Mouse (Mus musculus) CD4-positive, CD25-positive, alpha-beta regulatory T cell, adult 2 months (primary cell): ENCODE data around the gene Tnfrsf1a.

Source experiments
- DNase-seq: peaks from one replicate; pipeline ENCODE4 v3.0.0-alpha.2; 2012; ENCODE audit warnings: low read depth, low spot score

Tnfrsf1a gene

DNA sequence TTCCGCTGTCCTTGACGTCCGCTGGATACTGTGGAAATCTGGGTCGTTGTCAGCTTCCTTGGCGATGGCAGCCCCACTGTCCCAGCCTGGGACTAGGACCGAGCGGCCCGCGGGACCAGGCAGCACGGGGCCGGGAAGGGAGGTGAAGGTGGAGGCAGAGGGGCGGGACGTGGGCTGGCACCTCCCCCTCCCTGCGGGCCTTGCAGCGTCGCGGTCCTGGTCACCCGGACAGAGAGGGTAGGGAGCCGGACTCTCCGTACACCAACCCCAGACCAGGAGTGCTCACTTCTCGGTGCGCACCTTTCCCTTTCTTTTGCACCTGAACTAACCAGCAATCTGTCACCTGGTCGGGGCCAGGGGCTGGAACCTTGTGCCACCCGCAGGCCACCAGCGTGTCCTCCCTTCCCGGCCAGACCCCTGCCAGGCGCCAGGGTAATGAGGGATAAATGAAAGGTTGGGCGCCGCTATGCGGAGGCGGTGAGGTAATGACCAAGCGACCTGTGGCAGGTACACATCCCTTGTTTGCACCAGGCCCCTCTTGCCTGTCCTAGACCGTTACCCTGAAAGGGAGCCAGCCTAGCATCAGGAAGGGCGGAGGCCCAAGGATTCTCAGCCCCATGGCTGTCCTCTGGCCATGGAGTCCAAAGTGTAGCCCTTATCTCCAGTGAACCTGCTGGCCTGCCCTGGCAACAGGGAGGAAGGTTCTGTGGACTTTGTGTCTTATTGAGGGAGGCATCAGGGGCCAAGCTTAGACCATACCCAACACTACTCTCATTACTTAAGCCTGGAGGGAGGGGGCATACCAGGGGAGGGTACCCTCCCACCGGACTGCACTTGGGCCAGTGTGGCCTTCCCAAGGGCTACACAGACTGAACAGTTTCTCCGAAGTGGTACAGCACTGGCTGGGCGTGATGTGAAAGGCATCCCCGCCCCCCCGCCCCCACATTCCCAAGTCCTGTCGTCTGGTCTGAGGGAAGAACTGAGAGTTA is 31.5 kb downstream of the Tnfrsf1a start, which contains the start of gene Plekhg6:
Plekhg6 (minus strand) TSS at position 422 of the 989 bp plus-strand sequence.
- DNase-seq, result no peak

DNA sequence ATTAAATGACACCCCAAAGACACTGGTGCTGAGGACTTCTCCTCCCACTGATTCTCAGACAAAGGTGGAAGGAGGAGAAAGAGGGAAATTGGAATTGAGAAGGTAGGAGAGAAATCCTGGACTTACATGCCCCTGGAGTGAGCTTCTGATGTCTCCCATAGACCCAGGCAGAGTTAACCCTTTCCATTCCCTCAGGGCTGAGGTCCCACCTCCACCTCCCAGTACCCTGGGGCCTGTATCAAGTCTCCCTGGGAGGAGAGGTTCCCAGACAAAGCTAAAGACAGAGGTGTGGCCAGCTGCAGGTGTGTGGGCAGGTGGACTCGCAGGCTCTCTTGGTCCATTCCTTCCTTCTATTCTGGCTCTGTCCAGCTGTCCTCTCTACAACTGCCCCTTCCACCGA is 32.9 kb downstream of the Tnfrsf1a start:
- DNase-seq, result no peak

DNA sequence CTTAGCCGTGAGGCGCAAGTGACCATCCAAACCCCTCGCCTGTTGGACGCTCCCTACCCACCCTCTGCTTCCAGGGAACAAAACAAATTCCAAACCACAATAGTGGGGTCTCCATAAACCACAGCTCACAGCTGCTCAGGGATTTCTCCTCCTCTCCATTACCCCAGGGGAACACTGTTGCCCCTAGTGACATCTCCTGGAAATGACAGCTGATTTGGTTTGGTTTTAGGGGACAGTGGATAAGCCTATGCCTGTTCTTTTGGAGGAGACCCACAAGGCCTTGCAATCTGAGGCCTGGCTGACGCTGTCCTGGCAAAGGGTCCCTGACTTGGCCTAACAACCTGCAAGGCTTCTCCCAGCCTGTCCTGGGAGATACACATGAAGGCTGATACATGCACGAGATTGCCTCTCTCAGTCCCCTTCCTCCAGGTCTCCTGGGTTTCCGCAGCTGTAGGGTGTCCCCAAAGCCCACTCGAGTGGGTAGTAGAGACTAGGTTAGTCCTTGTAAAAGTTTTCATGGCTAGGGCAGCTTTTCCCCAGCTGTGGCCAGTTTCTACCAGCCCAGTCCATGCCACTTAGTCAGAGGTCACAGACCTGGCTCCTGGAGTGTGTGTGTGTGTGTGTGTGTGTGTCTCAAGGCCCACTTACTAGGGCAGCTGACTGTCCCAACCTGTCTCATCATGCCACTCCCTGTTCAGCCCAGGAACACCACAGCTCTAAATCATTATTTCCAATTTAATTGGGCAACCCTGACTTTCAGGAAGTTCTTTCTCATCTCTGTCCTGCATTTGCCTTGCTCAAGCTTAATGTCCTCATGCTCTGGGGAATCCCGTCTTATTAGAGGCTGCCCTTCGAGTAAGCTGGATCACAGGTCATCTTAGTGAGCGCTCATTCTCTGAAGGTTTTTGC is 36.2 kb downstream of the Tnfrsf1a start:
- DNase-seq, result peak; percentile 55

DNA sequence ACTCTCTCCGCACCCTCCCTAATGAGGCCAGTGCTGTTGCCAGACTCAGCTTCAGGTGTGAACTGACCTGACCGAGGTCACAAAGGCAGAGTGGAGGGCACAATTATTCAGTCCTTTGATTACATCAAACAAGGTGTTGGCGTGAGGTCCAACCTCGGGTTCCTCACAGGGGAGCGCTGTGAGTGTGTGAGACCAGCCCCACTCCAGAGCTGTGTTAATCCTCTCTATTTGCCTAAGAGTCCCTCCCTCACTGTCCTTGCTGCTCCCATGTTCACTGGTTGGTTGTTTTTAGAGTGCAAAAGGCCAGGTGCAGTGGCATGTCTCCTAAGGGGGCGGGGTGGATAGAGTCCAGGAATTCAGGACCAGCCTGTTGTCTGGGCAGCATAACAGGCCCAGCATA is 36.9 kb downstream of the Tnfrsf1a start:
- no peak for DNase-seq

DNA sequence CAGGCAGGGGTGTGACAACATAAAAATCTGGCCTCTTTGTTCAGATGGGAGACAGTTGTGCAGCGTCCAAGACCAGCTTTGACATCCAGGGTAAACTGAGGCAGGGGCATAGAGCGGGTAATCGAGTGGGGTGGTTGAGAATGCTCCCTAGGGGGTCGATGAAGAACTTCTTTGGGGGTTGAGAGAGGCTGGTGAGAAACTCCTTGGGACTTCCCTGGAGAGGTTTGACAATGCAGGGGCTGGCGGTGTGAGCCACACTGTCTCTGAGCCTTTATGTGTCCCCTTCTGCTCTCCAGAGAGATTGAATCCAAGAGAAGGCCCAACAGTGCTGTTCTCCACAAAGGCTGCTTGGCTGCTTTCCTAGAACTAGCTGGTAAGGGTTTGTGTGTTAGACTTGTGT is 40.7 kb downstream of the Tnfrsf1a start:
- no peak for DNase-seq

DNA sequence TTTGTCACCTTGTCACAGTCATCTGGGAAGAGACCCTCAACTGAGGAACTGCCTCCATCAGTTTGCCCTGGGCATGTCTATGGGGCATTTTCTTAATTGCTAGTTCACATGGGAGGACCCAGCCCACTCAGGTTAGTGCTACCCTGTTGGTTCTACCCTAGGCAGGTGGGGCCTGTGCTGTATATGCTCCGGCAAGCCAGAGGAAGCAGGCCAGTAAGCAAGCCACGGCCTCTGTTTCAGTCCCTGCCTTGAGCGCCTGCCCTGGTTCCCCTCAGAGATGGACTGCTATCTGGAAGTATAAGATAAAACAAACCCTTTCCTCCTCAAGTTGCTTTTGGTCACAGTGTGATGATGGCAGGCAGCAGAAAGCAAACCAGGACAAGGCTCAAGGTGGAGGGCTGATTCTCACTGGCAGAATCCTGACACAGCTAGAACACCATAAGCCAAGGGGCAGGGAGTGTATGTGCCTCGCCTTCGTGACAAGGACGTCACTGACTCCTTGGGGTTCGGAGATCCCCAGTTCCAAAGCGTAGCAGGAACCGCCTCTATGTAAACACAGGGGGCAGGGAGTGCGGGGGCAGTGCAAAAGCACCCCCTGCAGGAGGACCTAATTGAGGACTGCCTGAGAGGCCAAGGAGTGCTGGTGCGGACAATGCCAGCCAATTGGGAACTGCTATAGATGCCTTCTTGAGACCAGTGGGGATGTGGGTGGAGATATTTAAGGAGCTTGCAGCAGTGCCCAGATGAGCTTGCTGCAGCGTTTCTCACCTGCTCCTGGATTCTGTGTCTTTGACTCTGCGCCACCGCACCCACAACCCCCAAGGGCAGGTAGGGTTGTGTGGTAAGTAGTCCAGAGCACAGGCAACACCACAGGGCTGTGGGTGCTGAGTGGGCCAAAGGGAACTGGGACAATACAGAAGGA is 56.6 kb downstream of the Tnfrsf1a start:
- no peak for DNase-seq

DNA sequence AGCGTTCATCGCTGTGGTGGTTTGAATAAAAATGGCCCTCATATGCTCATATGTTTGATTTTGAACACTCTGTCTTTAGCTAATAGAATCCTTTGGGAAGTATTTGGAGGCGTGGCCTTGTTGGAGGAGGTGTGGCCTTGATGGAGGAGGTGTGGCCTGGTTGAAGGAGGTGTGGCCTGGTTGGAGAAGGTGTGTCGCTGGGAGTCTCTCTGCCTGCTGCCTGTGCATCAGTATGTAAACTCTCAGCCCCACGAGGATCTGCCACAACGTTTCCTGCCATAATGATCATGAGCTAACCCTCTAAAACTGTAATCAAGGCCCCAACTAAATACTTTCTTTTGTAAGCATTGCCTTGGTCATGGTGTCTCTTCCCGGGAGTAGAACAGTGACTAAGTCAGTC is 58.1 kb downstream of the Tnfrsf1a start:
- DNase-seq, result no peak

DNA sequence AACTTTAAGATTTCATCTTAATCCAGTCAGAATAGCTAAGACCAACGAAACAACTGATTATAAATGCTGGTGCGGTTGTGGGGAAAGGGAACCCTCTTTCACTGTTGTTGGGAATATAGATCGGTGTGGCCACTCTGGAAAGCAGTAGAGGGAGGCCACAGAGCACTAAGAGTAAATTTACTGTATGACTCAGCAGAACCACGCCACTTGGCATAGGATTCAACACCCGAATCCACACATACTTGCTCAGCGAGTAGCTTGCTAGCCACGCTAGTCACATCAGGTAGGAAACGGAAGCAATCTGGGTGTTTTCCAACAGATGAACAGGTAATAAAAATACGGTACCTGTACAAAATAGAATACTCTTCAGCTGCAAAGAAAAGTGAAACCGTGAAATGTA is 58.5 kb downstream of the Tnfrsf1a start:
- no peak for DNase-seq

DNA sequence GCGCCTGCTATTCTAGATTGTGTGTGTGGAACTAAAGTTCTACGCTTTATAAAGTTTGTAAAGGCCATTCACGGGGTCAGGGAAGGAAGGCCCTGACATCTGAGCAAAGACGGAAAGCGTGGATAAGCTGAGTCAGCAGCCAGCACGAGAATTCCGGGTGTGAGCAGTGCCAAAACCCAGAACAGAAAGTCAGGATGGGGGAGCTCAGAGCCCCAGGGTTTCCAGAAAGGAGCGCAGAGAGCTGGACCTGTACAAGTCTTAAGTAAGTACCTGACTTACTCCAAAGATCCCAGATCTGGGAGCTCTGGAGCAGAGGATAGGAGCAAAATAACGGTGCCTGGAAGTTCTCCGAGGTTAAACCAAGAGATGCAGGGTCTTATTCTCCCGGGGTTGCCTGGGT is 61.4 kb downstream of the Tnfrsf1a start:
- DNase-seq, result no peak

DNA sequence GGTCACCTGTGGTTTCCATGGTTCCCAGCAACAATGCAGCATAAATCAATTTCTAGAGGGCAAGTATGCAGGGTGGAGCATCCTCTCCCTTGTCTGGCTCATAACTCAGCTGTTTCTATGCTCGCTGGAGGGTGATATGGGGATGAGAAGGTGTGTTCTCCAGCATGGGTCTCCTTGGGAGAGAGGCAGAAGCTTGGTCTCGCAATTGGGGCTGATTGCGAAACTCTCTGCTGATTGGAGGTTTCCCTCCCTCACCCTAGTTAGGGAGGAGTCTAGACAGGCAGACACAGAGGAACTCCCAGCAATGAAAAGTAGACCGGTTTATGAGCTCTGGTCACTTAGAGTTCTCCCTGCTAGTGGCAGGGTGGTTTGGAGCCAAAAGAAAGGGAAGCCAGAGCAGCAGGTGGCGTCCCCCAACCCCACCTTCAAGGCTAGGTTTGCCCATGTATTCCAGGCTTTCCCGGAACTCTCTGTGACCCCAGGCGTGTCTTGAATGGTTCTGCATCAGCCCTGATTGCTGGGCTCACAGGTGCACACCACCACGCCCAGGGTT is 61.9 kb downstream of the Tnfrsf1a start:
- DNase-seq, result no peak

DNA sequence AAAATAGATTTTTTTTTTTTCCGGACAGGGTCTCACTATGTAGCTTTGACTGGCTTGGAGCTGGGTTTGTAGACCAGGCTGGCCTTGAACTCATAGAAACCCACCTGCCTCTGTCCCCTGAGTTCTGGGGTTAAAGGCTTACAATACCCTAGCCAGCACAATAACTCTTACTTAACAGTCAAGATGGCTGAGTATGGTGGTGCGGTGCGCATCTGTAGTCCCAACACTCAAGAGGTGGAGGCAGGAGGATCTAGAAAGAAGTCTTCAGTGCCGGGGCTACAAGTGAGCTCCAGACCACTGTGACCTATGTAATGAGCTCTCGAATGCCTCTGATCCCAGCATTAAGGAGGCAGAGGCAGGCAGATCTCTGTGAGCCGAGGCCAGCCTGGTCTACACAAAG is 62.5 kb downstream of the Tnfrsf1a start:
- DNase-seq, result no peak
